Mouse (Mus musculus): Measurements from ENCODE around the gene Lrrn2. TPM values are rescaled to one million over a fixed set of nuclear protein-coding genes. Genes with fewer than 3 reads are reported as not detected.

Gene Lrrn2
- polyA plus RNA-seq, 1 experiment from 2014 or later = not detected

- Histone ChIP-seq H3K27me3 (ENCODE audit: insufficient read depth, low read length) (no peaks in the 10 kb centered on the region), H3K4me3 (ENCODE audit: low read depth, low read length) (no peak overlapping the region), H3K9me3 (ENCODE audit: low read length) (no peaks in the 10 kb centered on the region), H3K4me2 (ENCODE audit: low read depth, low read length) (no peak overlapping the region), H3K27ac (ENCODE audit: low read depth) (no peak overlapping the region), H3K4me1 (ENCODE audit: insufficient read depth) (no peaks in the 10 kb centered on the region), H3K36me3 (replicated peaks; ENCODE audit: insufficient read depth, low read length) (no peaks in the 10 kb centered on the region), H3K9ac (replicated peaks) (no peak overlapping the region)
- TF ChIP-seq EP300 (IDR thresholded peaks at IDR 0.05; ENCODE audit: low read depth) (no peak), CTCF (IDR thresholded peaks at IDR 0.05; ENCODE audit: low read depth) (no peak)
- WGBS (ENCODE audit: insufficient replicate concordance) = 54% methylated on average over 3 of the region's 3 CpGs
- ATAC-seq (no peak), DNase-seq (no peak)
These were observed 48.8 kb downstream of the Lrrn2 start for GRCm38 (mm10) chr1:132928907-132929250.

GRCm38 (mm10) chr1:132930291-132930690 lies 50.2 kb downstream of the Lrrn2 start:
- H3K4me1 ChIP-seq (ENCODE audit: insufficient read depth) = no peaks in the 10 kb centered on the region
- WGBS (ENCODE audit: insufficient replicate concordance) = 86% methylated on average over 4 of the region's 4 CpGs
- H3K9ac ChIP-seq (replicated peaks) = no peak overlapping the region
- no peak overlapping the region for H3K4me3 ChIP-seq (ENCODE audit: low read depth, low read length)
- no peak overlapping the region for H3K27ac ChIP-seq (ENCODE audit: low read depth)
- DNase-seq (no peak), ATAC-seq (no peak)
- H3K9me3 ChIP-seq (ENCODE audit: low read length) = no peaks in the 10 kb centered on the region
- no peaks in the 10 kb centered on the region for H3K36me3 ChIP-seq (replicated peaks; ENCODE audit: insufficient read depth, low read length)
- H3K27me3 ChIP-seq (ENCODE audit: insufficient read depth, low read length) = no peaks in the 10 kb centered on the region
- TF ChIP-seq EP300 (IDR thresholded peaks at IDR 0.05; ENCODE audit: low read depth) (no peak), CTCF (IDR thresholded peaks at IDR 0.05; ENCODE audit: low read depth) (no peak)
- no peak overlapping the region for H3K4me2 ChIP-seq (ENCODE audit: low read depth, low read length)

- Histone ChIP-seq H3K27me3 (ENCODE audit: insufficient read depth, low read length) (no peaks in the 10 kb centered on the region), H3K4me1 (ENCODE audit: insufficient read depth) (no peaks in the 10 kb centered on the region), H3K9ac (replicated peaks) (no peak overlapping the region), H3K4me3 (ENCODE audit: low read depth, low read length) (no peak overlapping the region), H3K36me3 (replicated peaks; ENCODE audit: insufficient read depth, low read length) (no peaks in the 10 kb centered on the region), H3K9me3 (ENCODE audit: low read length) (no peaks in the 10 kb centered on the region), H3K27ac (ENCODE audit: low read depth) (no peak overlapping the region), H3K4me2 (ENCODE audit: low read depth, low read length) (no peak overlapping the region)
- DNase-seq = no peak
- 60% methylated on average over 2 of the region's 2 CpGs for WGBS (ENCODE audit: insufficient replicate concordance)
- no peak for ATAC-seq
- no peak for TF ChIP-seq CTCF (IDR thresholded peaks at IDR 0.05; ENCODE audit: low read depth)
- no peak for TF ChIP-seq EP300 (IDR thresholded peaks at IDR 0.05; ENCODE audit: low read depth)
These were observed 52.3 kb downstream of the Lrrn2 start for GRCm38 (mm10) chr1:132932421-132932820.

- Histone ChIP-seq H3K4me3 (ENCODE audit: low read depth, low read length) (no peak overlapping the region), H3K4me2 (ENCODE audit: low read depth, low read length) (no peak overlapping the region), H3K27ac (ENCODE audit: low read depth) (no peak overlapping the region), H3K4me1 (ENCODE audit: insufficient read depth) (no peaks in the 10 kb centered on the region), H3K36me3 (replicated peaks; ENCODE audit: insufficient read depth, low read length) (no peaks in the 10 kb centered on the region), H3K27me3 (ENCODE audit: insufficient read depth, low read length) (no peaks in the 10 kb centered on the region), H3K9ac (replicated peaks) (no peak overlapping the region), H3K9me3 (ENCODE audit: low read length) (no peaks in the 10 kb centered on the region)
- ATAC-seq (no peak), DNase-seq (no peak)
- WGBS (ENCODE audit: insufficient replicate concordance) = 45% methylated on average over 7 of the region's 7 CpGs
- TF ChIP-seq CTCF (IDR thresholded peaks at IDR 0.05; ENCODE audit: low read depth) (peak; percentile 36), EP300 (IDR thresholded peaks at IDR 0.05; ENCODE audit: low read depth) (no peak)
These were observed 54.8 kb downstream of the Lrrn2 start for GRCm38 (mm10) chr1:132934856-132935255.

- ATAC-seq (no peak), DNase-seq (no peak)
- Histone ChIP-seq H3K4me1 (ENCODE audit: insufficient read depth) (no peaks in the 10 kb centered on the region), H3K9ac (replicated peaks) (no peak overlapping the region), H3K4me3 (ENCODE audit: low read depth, low read length) (no peak overlapping the region), H3K27ac (ENCODE audit: low read depth) (no peak overlapping the region), H3K9me3 (ENCODE audit: low read length) (no peaks in the 10 kb centered on the region), H3K4me2 (ENCODE audit: low read depth, low read length) (no peak overlapping the region), H3K36me3 (replicated peaks; ENCODE audit: insufficient read depth, low read length) (no peaks in the 10 kb centered on the region), H3K27me3 (ENCODE audit: insufficient read depth, low read length) (no peaks in the 10 kb centered on the region)
- 80% methylated on average over 26 of the region's 26 CpGs for WGBS (ENCODE audit: insufficient replicate concordance)
- TF ChIP-seq EP300 (IDR thresholded peaks at IDR 0.05; ENCODE audit: low read depth) = no peak
- no peak for TF ChIP-seq CTCF (IDR thresholded peaks at IDR 0.05; ENCODE audit: low read depth)
These were observed 57.4 kb downstream of the Lrrn2 start for GRCm38 (mm10) chr1:132937296-132938030.

GRCm38 (mm10) chr1:132938975-132939374 lies 58.9 kb downstream of the Lrrn2 start:
- TF ChIP-seq CTCF (IDR thresholded peaks at IDR 0.05; ENCODE audit: low read depth) (no peak), EP300 (IDR thresholded peaks at IDR 0.05; ENCODE audit: low read depth) (no peak)
- no peak overlapping the region for H3K27ac ChIP-seq (ENCODE audit: low read depth)
- no peaks in the 10 kb centered on the region for H3K4me1 ChIP-seq (ENCODE audit: insufficient read depth)
- ATAC-seq (no peak), DNase-seq (no peak)
- no peaks in the 10 kb centered on the region for H3K27me3 ChIP-seq (ENCODE audit: insufficient read depth, low read length)
- no peak overlapping the region for H3K9ac ChIP-seq (replicated peaks)
- no peak overlapping the region for H3K4me2 ChIP-seq (ENCODE audit: low read depth, low read length)
- H3K36me3 ChIP-seq (replicated peaks; ENCODE audit: insufficient read depth, low read length) = no peaks in the 10 kb centered on the region
- H3K9me3 ChIP-seq (ENCODE audit: low read length) = no peaks in the 10 kb centered on the region
- WGBS (ENCODE audit: insufficient replicate concordance) = 67% methylated on average over 8 of the region's 8 CpGs
- no peak overlapping the region for H3K4me3 ChIP-seq (ENCODE audit: low read depth, low read length)

Measured in liver, postnatal 0 days (tissue).